ENCODE assay signal across 8 mouse cellular contexts in the genomic region with DNA sequence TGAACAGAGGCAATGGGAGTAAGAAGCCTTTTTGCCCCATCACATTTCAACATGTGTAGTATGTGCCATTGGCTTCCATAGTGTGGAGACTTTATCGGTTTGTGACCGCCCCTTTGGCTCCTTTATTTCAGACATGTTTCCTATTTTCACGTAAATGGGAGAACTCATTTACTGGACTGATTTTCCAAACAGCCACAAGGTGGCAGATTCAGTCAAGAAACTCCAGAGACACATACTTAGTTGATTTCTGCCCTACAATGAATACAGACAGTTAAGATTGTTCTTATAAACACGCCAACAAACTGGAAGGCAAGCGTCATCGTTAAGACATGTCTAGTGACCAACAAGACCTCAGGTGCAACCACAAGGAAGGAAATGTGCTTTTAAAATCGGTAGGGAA. TPM values are rescaled to one million over a fixed set of nuclear protein-coding genes. Genes with fewer than 3 reads are reported as not detected.
A peak's percentile ranks its signal among the peaks of the same experiment; 100 is the strongest.
DNase-seq lines count a peak whose midpoint lies in the region.

No protein-coding gene starts in this region.

- intact Hi-C loops in left cerebral cortex, postnatal 25 days (cut with DNase I), result loop anchor here (2.0 to 10.0 kb wide), 2 partner anchors 288 to 526 kb away; no protein-coding TSS in a partner anchor
- intact Hi-C loops in left cerebral cortex, postnatal 4 days (cut with DNase I), result loop anchor here (5.0 kb wide), 1 partner anchor 289 kb away; no protein-coding TSS in a partner anchor

- DNase-seq in cerebellum, adult 18-20 months, result peak; percentile 26 to 31
- DNase-seq in cerebellum, adult 11-12 months, result no peak
- peak; percentile 40 to 45 for DNase-seq in left cerebral cortex, postnatal 25 days (ENCODE audit: low spot score in 2 of 2)
- no peak for DNase-seq in left cerebral cortex, postnatal 4 days
- DNase-seq in cerebellum, adult 8-10 months, result peak; percentile 30
- DNase-seq in lung, postnatal 36 days, result peak; percentile 61
- no peak for DNase-seq in urinary bladder, adult 18-20 months (ENCODE audit: low spot score in 2 of 2)
- DNase-seq in B cell, adult 2 months, result no peak

RNA-seq across cellular contexts. Expression of gene Basp1, which starts 15.0 kb away (rescaled TPM):
- total RNA-seq in left cerebral cortex, postnatal 25 days (2021), result 100 to 1,000 TPM; 665 to 747 TPM
- 1,000 to 10,000 TPM; 1,424 to 1,444 TPM for total RNA-seq in left cerebral cortex, postnatal 4 days (2021)

Comparison
In these comparisons a context has a peak if more than half of its experiments do, and no peak if none do; other contexts are left out.
1. DNase-seq: peak in cerebellum, adult 18-20 months (2 of 2), left cerebral cortex, postnatal 25 days (2 of 2), cerebellum, adult 8-10 months (single experiment) and lung, postnatal 36 days (single experiment); none in cerebellum, adult 11-12 months (single experiment), left cerebral cortex, postnatal 4 days (single experiment), urinary bladder, adult 18-20 months (0 of 2) and B cell, adult 2 months (0 of 2).